Mouse (Mus musculus) neural tube, embryonic 14.5 days (tissue): ENCODE results near the gene Mgat2. TPM values are rescaled to one million over a fixed set of nuclear protein-coding genes. Genes with fewer than 3 reads are reported as not detected.

Source experiments
- microRNA-seq: library from miRNA; unstranded; fragments of <30 nt; microRNA quantifications from one replicate; pipeline ENCODE4, GENCODE M21; 2016
- polyA plus RNA-seq: library from polyadenylated mRNA; unstranded; fragments of >200 nt; fragmentation: Nextera tagmentation; extraction: Ambion mirVana; gene quantifications from 2 replicates; pipeline ENCODE4 v1.2.1, GENCODE M21; 2014

Mgat2 gene
- polyA plus RNA-seq, 1 experiment from 2014 or later = 36.8 TPM

Small RNA genes within 50 kb of the gene (microRNA-seq; reads per million reads assigned to microRNA genes)
- not detected for gene Gm47287
- gene Gm47295 = 2.6 reads per million

Other genes with a start within 250 kb of the Mgat2 start
- 997 and 1,030 TPM in 2 replicates for gene Rps29, start 25.0 kb upstream of the Mgat2 start, polyA plus RNA-seq
- gene Lrr1, start 15.3 kb upstream of the Mgat2 start, polyA plus RNA-seq = 1.6 and 1.8 TPM in 2 replicates
- 381 and 387 TPM in 2 replicates for gene Rpl36al, start 74 bp upstream of the Mgat2 start, polyA plus RNA-seq
- 9.9 and 11.8 TPM in 2 replicates for gene Gm49383, start 12.9 kb downstream of the Mgat2 start, polyA plus RNA-seq
- 6.8 and 7.3 TPM in 2 replicates for gene Dnaaf2, start 14.3 kb downstream of the Mgat2 start, polyA plus RNA-seq
- gene Gm49384, start 20.1 kb downstream of the Mgat2 start, polyA plus RNA-seq = 9.0 and 9.1 TPM in 2 replicates
- 3.4 and 5.4 TPM in 2 replicates for gene Pole2, start 44.0 kb downstream of the Mgat2 start, polyA plus RNA-seq
- 13.7 and 20.1 TPM in 2 replicates for gene Klhdc1, start 57.0 kb downstream of the Mgat2 start, polyA plus RNA-seq
- 296 and 305 TPM in 2 replicates for gene Klhdc2, start 112.5 kb downstream of the Mgat2 start, polyA plus RNA-seq
- gene Nemf, start 173.0 kb downstream of the Mgat2 start, polyA plus RNA-seq = 97.2 and 103 TPM in 2 replicates
- gene Arf6, start 188.0 kb downstream of the Mgat2 start, polyA plus RNA-seq = 29.3 and 30.4 TPM in 2 replicates
- 1.0 and 1.3 TPM in 2 replicates for gene Gm9887, start 188.3 kb downstream of the Mgat2 start, polyA plus RNA-seq